Mouse (Mus musculus) C2C12 (cell line): ENCODE measurements around the gene Glt6d1.

Experiments used
- CEBPB ChIP-seq: IDR thresholded peaks from one replicate; pipeline ENCODE4 v1.6.1; 2011; ENCODE audit warnings: low read depth, mild to moderate bottlenecking, control low read depth, moderate library complexity
- CTCF ChIP-seq: IDR thresholded peaks from one replicate; pipeline ENCODE4 v1.5.1; 2011; ENCODE audit not compliant: control insufficient read depth, insufficient read depth, insufficient read length
- FOSL1 ChIP-seq: IDR thresholded peaks from one replicate; pipeline ENCODE4 v1.8.0; 2011; ENCODE audit warnings: mild to moderate bottlenecking, low read length; ENCODE audit not compliant: poor library complexity, insufficient read depth, severe bottlenecking
- MAX ChIP-seq: IDR thresholded peaks from one replicate; pipeline ENCODE4 v1.6.1; 2011; ENCODE audit warnings: mild to moderate bottlenecking, control low read depth
- MYOG ChIP-seq: IDR thresholded peaks from one replicate; pipeline ENCODE4 v1.6.1; 2011; ENCODE audit not compliant: control insufficient read depth, insufficient read length; ENCODE audit errors: extremely low read depth
- USF1 ChIP-seq: IDR thresholded peaks from one replicate; pipeline ENCODE4 v1.6.1; 2011; ENCODE audit warnings: low read depth, mild to moderate bottlenecking, control low read depth, moderate library complexity

DNA sequence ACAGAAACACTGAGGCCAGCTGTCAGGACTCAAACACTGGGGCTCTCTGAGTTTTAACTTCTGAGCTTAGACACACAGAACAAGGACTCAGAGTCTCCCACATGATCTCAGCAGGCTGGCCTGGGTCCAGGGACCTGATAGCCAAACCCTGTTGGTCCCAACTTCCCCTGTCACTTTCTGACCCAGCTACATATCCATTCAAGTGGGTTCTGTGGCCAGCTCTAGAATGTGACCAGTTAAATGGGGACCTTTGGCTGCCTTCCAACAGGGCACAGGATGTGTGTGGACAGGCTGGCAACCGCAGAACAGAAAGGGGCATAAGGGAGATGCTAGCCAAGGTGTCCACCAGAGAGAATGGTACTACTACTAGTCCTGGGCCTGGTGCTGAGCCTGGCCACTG lies 7.2 kb upstream of the Glt6d1 start, which contains the start of gene Lcn9:
- TF ChIP-seq CTCF (no peak), MYOG (no peak), FOSL1 (no peak), USF1 (no peak), CEBPB (no peak), MAX (no peak)
